Mouse (Mus musculus) embryonic facial prominence, embryonic 14.5 days (tissue): ENCODE data around the gene Fzd1. TPM values are rescaled to one million over a fixed set of nuclear protein-coding genes. Genes with fewer than 3 reads are reported as not detected.
A peak's percentile ranks its signal among the peaks of the same experiment; 100 is the strongest.

Experiments
- ATAC-seq: fragments of 200-750 bp; cut with Nextera tagmentation; 2 replicates; pipeline ENCODE4 v1.8.0; 2017; ENCODE audit warnings: low read depth, moderate number of reproducible peaks, moderate TSS enrichment
- DNase-seq: peaks from one replicate; pipeline ENCODE4 v3.0.0-alpha.2; 2015; ENCODE audit warnings: low spot score
- H3K27ac ChIP-seq: fragments of 300-500 bp; sonication (generic); replicated peaks from 2 replicates; pipeline ENCODE4 v1.5.1; 2014; ENCODE audit warnings: low read depth, mild to moderate bottlenecking, low read length, moderate library complexity
- H3K27me3 ChIP-seq: fragments of 300-500 bp; sonication (generic); replicated peaks from 2 replicates; pipeline ENCODE4 v1.6.1; 2014; ENCODE audit warnings: low read length; ENCODE audit not compliant: control insufficient read depth, insufficient read depth
- H3K36me3 ChIP-seq: fragments of 300-500 bp; sonication (generic); 2 replicates; pipeline ENCODE4 v1.6.1; 2014; ENCODE audit warnings: low read length, mixed read lengths; ENCODE audit not compliant: control insufficient read depth, insufficient read depth
- H3K4me1 ChIP-seq: fragments of 300-500 bp; sonication (generic); 2 replicates; pipeline ENCODE4 v1.6.1; 2014; ENCODE audit warnings: antibody characterized with exemption, low read length; ENCODE audit not compliant: control insufficient read depth, insufficient read depth
- H3K4me2 ChIP-seq: fragments of 300-500 bp; sonication (generic); 2 replicates; pipeline ENCODE4 v1.6.1; 2014; ENCODE audit warnings: low read depth, mild to moderate bottlenecking, low read length, moderate library complexity, mixed read lengths
- H3K4me3 ChIP-seq: fragments of 300-500 bp; sonication (generic); 2 replicates; pipeline ENCODE4 v1.5.1; 2014; ENCODE audit warnings: low read depth, mild to moderate bottlenecking, low read length
- H3K9ac ChIP-seq: fragments of 300-500 bp; sonication (generic); 2 replicates; pipeline ENCODE4 v1.6.1; 2014; ENCODE audit warnings: low read depth, mild to moderate bottlenecking, low read length, moderate library complexity, mixed read lengths
- H3K9me3 ChIP-seq: fragments of 300-500 bp; sonication (generic); 2 replicates; pipeline ENCODE4 v1.6.1; 2016; ENCODE audit warnings: low read length; ENCODE audit not compliant: control insufficient read depth
- WGBS: fragments of 180-500 bp; shearing (Covaris S2); extraction: QIAGEN DNeasy Blood & Tissue Kit; methylation state at CpG from one replicate; pipeline ENCODE4 v1.1.7; 2014; 5-methylcytosine and 5-hydroxymethylcytosine counted together
- polyA plus RNA-seq: library from polyadenylated mRNA; unstranded; fragments of >200 nt; fragmentation: Nextera tagmentation; extraction: Ambion mirVana; gene quantifications from 2 replicates; pipeline ENCODE4 v1.2.1, GENCODE M21; 2014

The Fzd1 gene
- polyA plus RNA-seq, 1 experiment from 2014 or later, result 29.6 TPM

GRCm38 (mm10) chr5:4756871-4757711 lies 744 bp downstream of the Fzd1 start:
- no peaks in the 10 kb centered on the region for H3K9me3 ChIP-seq
- peak overlapping the region; percentile 89 for H3K4me3 ChIP-seq
- H3K27ac ChIP-seq, result peak overlapping the region; percentile 98
- H3K27me3 ChIP-seq, result no peaks in the 10 kb centered on the region
- ATAC-seq, result peak; percentile 53
- H3K9ac ChIP-seq, result peak overlapping the region; percentile 95
- DNase-seq, result peak; percentile 85
- H3K4me2 ChIP-seq, result peak overlapping the region; percentile 94
- H3K36me3 ChIP-seq, result no peaks in the 10 kb centered on the region
- WGBS, result under 1% methylated on average over 36 of the region's 80 CpGs
- H3K4me1 ChIP-seq, result peaks cover 12% of the 10 kb centered on the region

GRCm38 (mm10) chr5:4756001-4756681 lies 1.7 kb downstream of the Fzd1 start:
- H3K36me3 ChIP-seq, result no peaks in the 10 kb centered on the region
- ATAC-seq (no peak), DNase-seq (peak; percentile 46)
- H3K4me1 ChIP-seq, result peaks cover 12% of the 10 kb centered on the region
- H3K4me3 ChIP-seq, result peak overlapping the region; percentile 89
- no peaks in the 10 kb centered on the region for H3K27me3 ChIP-seq
- peak overlapping the region; percentile 98 for H3K27ac ChIP-seq
- H3K9me3 ChIP-seq, result no peaks in the 10 kb centered on the region
- WGBS, result 4% methylated on average over 42 of the region's 43 CpGs
- H3K4me2 ChIP-seq, result peak overlapping the region; percentile 94
- H3K9ac ChIP-seq, result peak overlapping the region; percentile 95

DNA sequence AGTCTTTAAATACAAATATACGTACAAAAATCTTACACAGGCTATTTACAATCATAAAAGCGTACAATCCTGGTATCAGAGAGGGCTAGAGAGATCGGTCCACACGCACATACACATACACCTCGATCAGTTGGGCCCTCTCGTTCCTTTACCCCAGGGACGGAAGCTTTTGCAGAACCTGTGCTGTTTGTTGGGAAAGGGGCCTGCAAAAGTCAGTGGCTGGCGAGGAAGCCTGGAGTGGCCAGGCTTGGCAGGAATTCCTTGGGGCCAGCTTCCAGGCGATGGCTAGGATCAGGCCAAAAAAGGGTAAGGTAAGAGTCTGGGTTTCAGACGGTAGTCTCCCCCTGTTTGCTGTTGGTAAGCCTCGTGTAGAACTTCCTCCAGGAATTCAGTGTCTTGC lies 2.5 kb downstream of the Fzd1 start:
- DNase-seq (no peak), ATAC-seq (no peak)
- H3K27ac ChIP-seq, result 0 out of 2 replicates have a peak overlapping the region, but pooled peaks have one; percentile 98
- peak overlapping the region; percentile 89 for H3K4me3 ChIP-seq
- H3K27me3 ChIP-seq, result no peaks in the 10 kb centered on the region
- no peaks in the 10 kb centered on the region for H3K36me3 ChIP-seq
- WGBS, result 29% methylated on average over 11 of the region's 11 CpGs
- H3K4me1 ChIP-seq, result peaks cover 12% of the 10 kb centered on the region
- H3K9ac ChIP-seq, result peak overlapping the region; percentile 95
- no peaks in the 10 kb centered on the region for H3K9me3 ChIP-seq
- H3K4me2 ChIP-seq, result peak overlapping the region; percentile 94

DNA sequence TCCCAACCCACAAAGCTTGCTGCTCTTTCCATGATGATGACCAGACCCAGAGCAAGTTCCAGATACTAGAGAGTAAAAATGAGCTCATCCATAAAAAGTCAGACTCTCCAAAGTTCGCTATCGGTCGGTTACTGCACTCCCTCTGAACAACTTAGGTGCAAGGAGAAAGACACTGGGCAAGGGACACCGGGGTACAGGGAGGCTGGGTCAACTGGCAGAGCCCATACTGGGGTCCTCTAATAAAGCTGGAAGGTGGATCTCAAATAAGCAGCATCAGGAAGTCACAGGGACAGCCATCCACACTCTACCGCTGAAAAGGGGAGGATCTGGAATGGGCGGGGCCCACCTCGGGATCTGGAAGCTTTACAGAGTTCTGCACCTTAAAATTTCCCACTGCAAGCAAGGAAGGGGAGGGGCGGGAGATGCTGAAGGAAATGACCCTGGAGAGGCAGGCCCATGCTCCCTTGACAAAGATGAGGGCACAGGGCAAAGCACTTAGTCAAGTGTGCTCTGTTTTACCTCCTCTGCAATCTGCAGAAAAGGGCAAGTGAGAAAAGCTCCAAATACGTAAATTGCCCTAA lies 3.0 kb downstream of the Fzd1 start:
- Histone ChIP-seq H3K4me3 (peak overlapping the region; percentile 89), H3K4me2 (peak overlapping the region; percentile 94), H3K9me3 (no peaks in the 10 kb centered on the region), H3K4me1 (peaks cover 12% of the 10 kb centered on the region), H3K27me3 (no peaks in the 10 kb centered on the region), H3K36me3 (no peaks in the 10 kb centered on the region), H3K9ac (peak overlapping the region; percentile 95), H3K27ac (no peak overlapping the region)
- 21% methylated on average over 9 of the region's 9 CpGs for WGBS
- ATAC-seq, result no peak
- DNase-seq, result peak; percentile 33

GRCm38 (mm10) chr5:4753161-4753560 lies 4.7 kb downstream of the Fzd1 start:
- Histone ChIP-seq H3K27me3 (no peaks in the 10 kb centered on the region), H3K27ac (no peak overlapping the region), H3K9ac (no peak overlapping the region), H3K4me3 (no peak overlapping the region), H3K9me3 (no peaks in the 10 kb centered on the region), H3K4me2 (no peak overlapping the region), H3K36me3 (no peaks in the 10 kb centered on the region), H3K4me1 (peaks cover 12% of the 10 kb centered on the region)
- 89% methylated on average over 5 of the region's 5 CpGs for WGBS
- ATAC-seq (no peak), DNase-seq (no peak)

GRCm38 (mm10) chr5:4742722-4743121 lies 15.1 kb downstream of the Fzd1 start:
- Histone ChIP-seq H3K27me3 (no peaks in the 10 kb centered on the region), H3K4me1 (peaks cover 4% of the 10 kb centered on the region; the same call in 1 of the 2 replicates), H3K4me2 (no peak overlapping the region), H3K27ac (no peak overlapping the region), H3K36me3 (no peaks in the 10 kb centered on the region), H3K9ac (no peak overlapping the region), H3K9me3 (no peaks in the 10 kb centered on the region), H3K4me3 (no peak overlapping the region)
- 56% methylated on average over 4 of the region's 4 CpGs for WGBS
- DNase-seq, result no peak
- no peak for ATAC-seq

DNA sequence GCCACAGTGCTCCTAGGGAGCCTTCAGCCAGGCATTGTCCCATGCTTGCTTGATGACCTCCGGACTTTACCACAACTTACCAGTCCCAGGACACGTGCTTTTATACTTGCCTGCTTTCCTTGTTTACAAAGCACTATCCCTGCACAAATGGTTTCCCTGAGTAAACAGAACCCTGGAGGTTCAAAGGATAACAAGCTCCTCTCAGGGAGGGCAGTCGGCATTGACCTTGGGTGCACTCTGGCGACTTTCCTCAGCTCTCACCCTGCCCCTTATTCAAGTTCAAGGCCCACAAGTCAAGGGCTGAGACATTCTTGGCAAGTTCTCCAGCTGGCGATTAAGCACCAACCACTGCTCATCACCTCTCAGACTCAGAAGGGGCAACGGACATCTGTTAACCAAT lies 20.8 kb downstream of the Fzd1 start:
- Histone ChIP-seq H3K9me3 (no peaks in the 10 kb centered on the region), H3K4me1 (peaks cover 15% of the 10 kb centered on the region; the same call in 1 of the 2 replicates), H3K27me3 (no peaks in the 10 kb centered on the region), H3K36me3 (no peaks in the 10 kb centered on the region), H3K4me3 (no peak overlapping the region), H3K9ac (no peak overlapping the region), H3K4me2 (no peak overlapping the region), H3K27ac (no peak overlapping the region)
- DNase-seq (no peak), ATAC-seq (no peak)
- WGBS, result 42% methylated on average over 6 of the region's 6 CpGs

DNA sequence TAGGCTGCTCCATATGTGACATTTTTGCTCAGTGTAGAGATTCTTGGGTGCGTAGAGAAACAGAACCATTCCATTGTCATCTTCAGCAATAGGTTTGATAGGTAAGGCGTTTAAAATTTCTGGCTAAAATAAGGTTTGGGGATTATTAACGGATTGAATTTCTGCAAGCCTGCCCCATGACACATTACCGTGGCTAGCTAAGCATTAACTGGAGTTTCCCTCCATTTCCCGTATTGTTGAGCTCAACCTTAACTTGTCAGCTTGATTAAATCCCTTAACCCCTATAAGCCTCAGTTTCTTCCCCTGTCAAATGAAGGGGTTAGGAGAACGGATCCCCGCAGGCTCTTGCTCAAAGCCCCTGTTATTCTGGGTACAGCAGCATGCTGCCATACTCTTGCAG lies 22.4 kb downstream of the Fzd1 start:
- ATAC-seq, result peak; percentile 44; the same call in 1 of the 2 replicates
- H3K36me3 ChIP-seq, result no peaks in the 10 kb centered on the region
- no peak overlapping the region for H3K9ac ChIP-seq
- H3K4me2 ChIP-seq, result no peak overlapping the region
- no peak overlapping the region for H3K4me3 ChIP-seq
- WGBS, result 64% methylated on average over 7 of the region's 7 CpGs
- H3K4me1 ChIP-seq, result peaks cover 17% of the 10 kb centered on the region; the same call in 1 of the 2 replicates
- no peaks in the 10 kb centered on the region for H3K27me3 ChIP-seq
- no peaks in the 10 kb centered on the region for H3K9me3 ChIP-seq
- H3K27ac ChIP-seq, result no peak overlapping the region
- no peak for DNase-seq
